Mouse (Mus musculus) heart, embryonic 11.5 days (tissue): ENCODE measurements around the gene Arnt. TPM values are rescaled to one million over a fixed set of nuclear protein-coding genes. Genes with fewer than 3 reads are reported as not detected.

Source experiments
- ATAC-seq: fragments of 200-750 bp; cut with Nextera tagmentation; replicated peaks from 2 replicates; pipeline ENCODE4 v1.8.0; 2017; ENCODE audit warnings: moderate library complexity; ENCODE audit not compliant: insufficient number of reproducible peaks, low FRiP score, low TSS enrichment
- H3K27ac ChIP-seq: fragments of 300-500 bp; sonication (generic); 2 replicates; pipeline ENCODE4 v1.5.1; 2014; ENCODE audit warnings: mild to moderate bottlenecking, low read depth, low read length
- H3K27me3 ChIP-seq: fragments of 300-500 bp; sonication (generic); 2 replicates; pipeline ENCODE4 v1.6.1; 2014; ENCODE audit warnings: mild to moderate bottlenecking, low read length, mixed read lengths; ENCODE audit not compliant: control insufficient read depth, insufficient read depth
- H3K36me3 ChIP-seq: fragments of 300-500 bp; sonication (generic); 2 replicates; pipeline ENCODE4 v1.6.1; 2014; ENCODE audit warnings: mild to moderate bottlenecking, low read length, moderate library complexity, mixed read lengths; ENCODE audit not compliant: control insufficient read depth, insufficient read depth
- H3K4me1 ChIP-seq: fragments of 300-500 bp; sonication (generic); 2 replicates; pipeline ENCODE4 v1.6.1; 2014; ENCODE audit warnings: low read length; ENCODE audit not compliant: control insufficient read depth, insufficient read depth
- H3K4me2 ChIP-seq: fragments of 300-500 bp; sonication (generic); 2 replicates; pipeline ENCODE4 v1.6.1; 2014; ENCODE audit warnings: mild to moderate bottlenecking, moderate library complexity
- H3K4me3 ChIP-seq: fragments of 300-500 bp; sonication (generic); 2 replicates; pipeline ENCODE4 v1.5.1; 2014; ENCODE audit warnings: low read depth, low read length
- H3K9ac ChIP-seq: fragments of 300-500 bp; sonication (generic); 2 replicates; pipeline ENCODE4 v1.6.1; 2014; ENCODE audit warnings: mild to moderate bottlenecking, low read depth, low read length, moderate library complexity
- H3K9me3 ChIP-seq: fragments of 300-500 bp; sonication (generic); replicated peaks from 2 replicates; pipeline ENCODE4 v1.6.1; 2016; ENCODE audit warnings: low read length; ENCODE audit not compliant: control insufficient read depth
- WGBS: fragments of 180-500 bp; shearing (Covaris S2); extraction: QIAGEN DNeasy Blood & Tissue Kit; methylation state at CpG from one replicate; pipeline ENCODE4 v1.1.7; 2014; ENCODE audit not compliant: insufficient replicate concordance; 5-methylcytosine and 5-hydroxymethylcytosine counted together
- polyA plus RNA-seq: library from polyadenylated mRNA; unstranded; fragments of >200 nt; fragmentation: Nextera tagmentation; extraction: Ambion mirVana; gene quantifications from 2 replicates; pipeline ENCODE4 v1.2.1, GENCODE M21; 2014

The Arnt gene
- 20.6 and 28.5 TPM in 2 replicates for polyA plus RNA-seq

DNA sequence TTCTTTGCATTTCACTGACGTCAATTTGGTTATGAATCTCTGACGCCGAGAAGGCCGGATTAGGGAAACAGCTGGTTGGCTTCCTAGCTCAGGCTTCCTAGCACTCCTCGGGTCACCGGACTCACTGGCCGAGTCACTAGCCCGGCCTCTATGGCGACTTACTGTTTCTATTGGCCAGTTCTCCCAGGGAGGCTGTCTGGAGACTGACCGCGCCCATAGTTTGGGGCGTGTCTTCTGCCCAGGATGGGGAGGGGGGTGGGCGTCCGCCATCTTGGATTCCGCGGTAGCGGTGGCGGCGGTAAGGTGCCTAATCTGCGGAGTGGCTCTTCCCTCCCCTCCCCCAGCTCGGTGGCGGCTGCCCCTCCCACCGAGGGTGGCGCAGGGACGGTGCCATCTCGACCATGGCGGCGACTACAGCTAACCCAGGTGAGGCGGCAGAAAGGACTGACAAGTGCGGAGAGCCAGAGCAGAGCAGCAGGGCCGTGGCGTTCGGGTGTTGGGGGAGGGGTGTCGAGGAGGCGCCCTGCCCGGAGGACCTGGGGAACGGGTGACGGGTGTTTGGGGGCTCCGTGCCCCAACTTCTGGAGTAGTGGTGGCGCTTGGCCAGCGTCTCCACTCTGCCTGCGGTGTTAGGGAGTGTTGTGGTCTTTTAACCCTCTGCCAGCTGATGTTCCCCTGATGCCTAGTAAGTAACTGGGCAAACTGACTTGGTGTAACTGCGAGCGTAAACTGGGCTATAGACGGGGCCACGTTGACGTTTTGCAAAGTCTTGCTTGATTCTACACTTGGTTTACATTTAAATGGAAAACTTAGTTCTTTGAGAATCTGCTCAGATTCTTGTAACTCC, at the start of gene Arnt:
Arnt (plus strand) TSS at position 253 of the 847 bp plus-strand sequence.
- Histone ChIP-seq H3K4me1 (0 out of 2 replicates have a peak, but pooled peaks cover 3% of the 10 kb centered on the region), H3K4me2 (peak within 1 kb of the TSS; percentile 91), H3K4me3 (peak within 1 kb of the TSS; percentile 94), H3K36me3 (peaks cover 5% of the 10 kb centered on the region; the same call in 1 of the 2 replicates), H3K27me3 (no peaks in the 10 kb centered on the region), H3K27ac (peak within 1 kb of the TSS; percentile 83), H3K9ac (peak within 1 kb of the TSS; percentile 86), H3K9me3 (no peaks in the 10 kb centered on the region)
- under 1% methylated on average over 47 of the region's 47 CpGs for WGBS
- peak; percentile 98 for ATAC-seq

DNA sequence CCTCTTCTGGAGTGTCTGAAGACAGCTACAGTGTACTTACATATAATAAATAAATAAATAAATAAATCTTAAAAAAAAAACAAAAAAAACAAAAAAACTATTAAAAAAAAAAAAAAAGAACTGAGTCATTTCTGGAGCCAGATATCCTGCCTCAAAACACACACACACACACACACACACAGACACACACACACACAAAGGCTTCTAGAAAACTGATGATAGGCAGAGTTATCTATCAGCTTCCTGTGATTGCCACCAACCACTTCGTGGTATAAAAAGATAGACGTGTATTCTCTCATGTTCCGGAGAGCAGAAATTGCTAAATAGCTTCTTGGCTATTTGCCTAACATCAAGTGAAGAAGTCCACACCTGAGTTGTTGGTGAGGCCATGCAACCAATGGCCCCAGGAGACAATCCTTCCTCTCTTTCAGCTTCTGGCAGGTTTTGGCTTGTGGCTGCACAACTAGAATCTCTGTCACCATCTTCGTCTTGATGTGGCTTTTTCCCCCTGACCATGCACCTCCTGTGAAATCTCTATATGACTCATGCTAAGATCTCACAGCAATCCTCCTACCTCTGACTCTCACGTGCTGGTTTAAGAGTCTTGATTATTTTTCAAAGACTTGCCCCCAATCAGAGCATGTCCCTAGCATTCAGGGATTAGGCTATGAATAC, 48.6 kb upstream of the Arnt start:
- Histone ChIP-seq H3K4me1 (no peaks in the 10 kb centered on the region), H3K36me3 (no peaks in the 10 kb centered on the region), H3K9ac (no peak overlapping the region), H3K4me3 (no peak overlapping the region), H3K27ac (no peak overlapping the region), H3K9me3 (no peaks in the 10 kb centered on the region), H3K4me2 (no peak overlapping the region), H3K27me3 (no peaks in the 10 kb centered on the region)
- no peak for ATAC-seq
- WGBS, result 75% methylated on average over 5 of the region's 5 CpGs

DNA sequence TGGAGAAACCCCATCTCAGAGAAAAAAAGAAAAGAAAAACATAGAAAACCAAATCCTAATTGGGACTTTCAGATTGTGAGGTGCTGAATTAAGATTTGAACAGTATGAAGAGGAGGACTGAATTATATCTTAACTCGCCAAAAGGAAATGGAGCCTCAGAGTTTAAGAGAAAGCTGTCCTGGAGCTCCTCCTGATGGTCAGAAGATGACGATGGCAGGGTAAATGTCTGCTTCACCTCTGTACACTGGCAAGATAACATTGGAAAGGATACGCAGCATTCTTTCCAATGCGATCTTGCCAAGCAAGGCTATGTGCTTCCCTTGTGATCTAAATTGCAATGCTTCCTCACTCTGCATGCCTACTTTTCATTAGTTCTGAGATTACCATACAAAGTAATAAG, 39.8 kb upstream of the Arnt start:
- Histone ChIP-seq H3K4me2 (no peak overlapping the region), H3K4me3 (no peak overlapping the region), H3K9ac (no peak overlapping the region), H3K4me1 (no peaks in the 10 kb centered on the region), H3K9me3 (peaks cover 3% of the 10 kb centered on the region; the same call in 1 of the 2 replicates), H3K36me3 (no peaks in the 10 kb centered on the region), H3K27ac (no peak overlapping the region), H3K27me3 (no peaks in the 10 kb centered on the region)
- 74% methylated on average over 4 of the region's 4 CpGs for WGBS
- ATAC-seq, result no peak

DNA sequence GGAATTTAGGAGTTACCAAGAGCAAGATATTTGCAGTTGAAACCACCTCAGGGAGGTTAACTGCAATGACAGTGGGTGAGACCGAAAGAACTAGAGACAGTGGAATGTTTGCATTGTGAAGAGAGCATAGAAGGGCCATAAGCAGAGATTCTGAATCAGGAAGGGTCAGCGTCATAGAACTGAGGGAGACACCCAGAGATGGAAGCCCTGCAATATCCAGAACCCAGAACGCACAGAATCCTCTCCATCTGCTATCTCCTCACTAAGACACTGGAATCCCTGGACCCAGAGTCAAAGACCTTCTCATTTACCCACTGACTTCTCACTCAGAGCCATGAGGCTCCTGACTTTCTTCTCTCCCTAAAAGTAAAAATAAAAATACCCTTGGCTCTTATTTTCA, 31.4 kb upstream of the Arnt start, which contains the start of gene 4930558C23Rik:
4930558C23Rik (minus strand) TSS at position 101 of the 400 bp plus-strand sequence.
- no peak within 1 kb of the TSS for H3K4me3 ChIP-seq
- H3K27me3 ChIP-seq, result no peaks in the 10 kb centered on the region
- no peaks in the 10 kb centered on the region for H3K4me1 ChIP-seq
- no peaks in the 10 kb centered on the region for H3K9me3 ChIP-seq
- H3K9ac ChIP-seq, result no peak within 1 kb of the TSS
- no peak for ATAC-seq
- WGBS, result 86% methylated on average over 3 of the region's 3 CpGs
- H3K27ac ChIP-seq, result no peak within 1 kb of the TSS
- no peaks in the 10 kb centered on the region for H3K36me3 ChIP-seq
- H3K4me2 ChIP-seq, result no peak within 1 kb of the TSS

DNA sequence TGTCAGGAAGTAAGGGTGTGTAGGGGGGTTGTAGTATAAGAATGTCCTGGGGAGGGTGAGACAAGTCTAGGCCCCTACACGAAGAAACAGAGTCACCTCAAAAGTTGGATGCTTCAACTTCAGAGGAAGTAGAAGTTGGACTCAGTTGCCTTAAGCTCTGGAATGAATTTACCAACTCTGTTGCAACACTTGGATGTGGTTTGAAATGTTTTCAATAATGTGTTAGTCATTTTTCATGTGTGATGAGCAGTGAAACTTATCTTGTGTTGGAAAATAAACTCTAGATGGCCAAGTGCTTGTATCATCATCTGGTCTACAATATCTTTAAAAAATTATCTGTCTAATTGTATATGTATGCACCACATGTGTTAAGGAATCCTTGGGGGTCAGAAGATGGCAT, 26.5 kb upstream of the Arnt start:
- Histone ChIP-seq H3K4me3 (no peak overlapping the region), H3K9me3 (no peaks in the 10 kb centered on the region), H3K27ac (no peak overlapping the region), H3K36me3 (no peaks in the 10 kb centered on the region), H3K9ac (no peak overlapping the region), H3K27me3 (no peaks in the 10 kb centered on the region), H3K4me2 (no peak overlapping the region), H3K4me1 (no peaks in the 10 kb centered on the region)
- ATAC-seq, result no peak
- WGBS, result 63% methylated on average over 1 of the region's 1 CpGs

DNA sequence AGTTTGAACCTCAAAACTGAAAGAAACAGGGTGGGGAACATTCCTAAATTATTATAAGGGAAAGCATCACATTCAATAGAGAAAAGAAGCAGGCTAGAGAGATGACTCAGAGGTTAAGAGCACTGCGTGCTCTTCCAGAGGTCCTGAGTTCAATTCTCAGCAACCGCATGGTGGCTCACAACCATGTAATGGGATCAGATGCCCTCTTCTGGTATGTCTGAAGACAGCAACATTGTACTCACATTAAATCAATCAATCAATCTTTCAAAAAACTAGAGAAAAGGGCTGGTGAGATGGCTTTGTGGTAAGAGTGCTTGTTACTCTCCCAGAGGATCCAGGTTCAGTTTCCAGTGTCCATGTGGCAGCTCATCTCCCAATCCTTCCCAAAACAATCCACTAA, 25.3 kb upstream of the Arnt start:
- WGBS, result 84% methylated on average over 2 of the region's 2 CpGs
- H3K4me3 ChIP-seq, result no peak overlapping the region
- H3K4me1 ChIP-seq, result no peaks in the 10 kb centered on the region
- no peaks in the 10 kb centered on the region for H3K9me3 ChIP-seq
- no peak overlapping the region for H3K4me2 ChIP-seq
- H3K27ac ChIP-seq, result no peak overlapping the region
- H3K27me3 ChIP-seq, result no peaks in the 10 kb centered on the region
- no peak for ATAC-seq
- no peak overlapping the region for H3K9ac ChIP-seq
- H3K36me3 ChIP-seq, result no peaks in the 10 kb centered on the region

DNA sequence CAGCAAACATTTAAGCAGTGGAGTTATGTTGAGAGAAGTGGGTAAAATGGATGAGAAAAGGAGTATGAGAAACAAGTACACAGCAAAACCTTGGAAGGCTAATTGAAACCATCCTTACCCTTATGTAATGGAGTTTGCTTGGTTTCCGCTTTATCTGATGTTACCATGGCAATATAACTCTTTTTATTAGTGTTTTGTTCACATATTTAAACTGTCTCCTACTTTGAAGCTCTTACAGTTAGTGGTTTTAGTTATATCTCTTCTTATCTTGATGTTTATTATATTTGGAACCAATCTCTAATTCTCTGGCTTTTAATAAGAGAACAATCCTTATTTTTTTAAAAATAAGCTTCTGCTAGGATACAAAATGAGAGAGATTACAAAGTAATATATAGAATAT, 21.9 kb upstream of the Arnt start:
- no peaks in the 10 kb centered on the region for H3K9me3 ChIP-seq
- WGBS, result 64% methylated on average over 1 of the region's 1 CpGs
- H3K4me3 ChIP-seq, result no peak overlapping the region
- ATAC-seq, result no peak
- no peak overlapping the region for H3K4me2 ChIP-seq
- no peaks in the 10 kb centered on the region for H3K27me3 ChIP-seq
- H3K27ac ChIP-seq, result no peak overlapping the region
- H3K9ac ChIP-seq, result no peak overlapping the region
- no peaks in the 10 kb centered on the region for H3K4me1 ChIP-seq
- H3K36me3 ChIP-seq, result no peaks in the 10 kb centered on the region

DNA sequence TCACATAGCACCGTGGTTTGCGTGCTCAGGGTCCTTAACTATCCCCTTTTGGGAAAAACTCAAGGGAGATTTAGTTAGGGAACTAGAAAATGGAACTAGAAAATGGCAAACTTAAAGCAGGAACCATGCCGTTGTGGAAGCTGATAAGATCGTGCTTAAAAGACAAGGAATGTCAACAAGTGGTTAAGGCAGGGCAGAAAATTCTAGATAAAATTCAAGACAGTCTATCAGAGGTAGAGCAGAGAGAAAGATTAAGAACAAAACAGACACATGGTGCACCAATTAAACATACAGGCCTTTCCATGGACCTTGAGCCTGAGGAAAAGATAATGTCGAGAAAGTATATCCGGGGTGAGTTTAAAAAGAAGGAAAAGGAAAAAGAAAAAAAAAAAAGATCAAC, 16.3 kb upstream of the Arnt start:
- no peaks in the 10 kb centered on the region for H3K4me1 ChIP-seq

More for the DNA sequence above, 16.3 kb upstream of the Arnt start:
- Histone ChIP-seq H3K9me3 (peaks cover 7% of the 10 kb centered on the region; the same call in 1 of the 2 replicates), H3K9ac (no peak overlapping the region), H3K4me3 (no peak overlapping the region), H3K27me3 (no peaks in the 10 kb centered on the region), H3K36me3 (no peaks in the 10 kb centered on the region), H3K27ac (no peak overlapping the region), H3K4me2 (no peak overlapping the region)
- WGBS, result 78% methylated on average over 6 of the region's 6 CpGs
- ATAC-seq, result no peak
